Mouse (Mus musculus): ENCODE results near the gene Arnt2. TPM values are rescaled to one million over a fixed set of nuclear protein-coding genes. Genes with fewer than 3 reads are reported as not detected.

Arnt2 gene
- 25.7 TPM for polyA plus RNA-seq (2014; fragmentation: Illumina TruSeq; extraction: RNeasy Lipid Tissue Mini Kit (QIAGEN cat#74804))

GRCm38 (mm10) chr7:84409896-84410521, at the start of gene Arnt2:
Gene Arnt2, minus strand, starts transcription at chr7:84410176.

Other genes starting within 250 kb of the Arnt2 start
- 0.06 TPM for gene Gm2115, start 118.8 kb upstream of the Arnt2 start, polyA plus RNA-seq (2014; fragmentation: Illumina TruSeq; extraction: RNeasy Lipid Tissue Mini Kit (QIAGEN cat#74804))
- 2.0 TPM for gene Fah, start 196.5 kb upstream of the Arnt2 start, polyA plus RNA-seq (2014; fragmentation: Illumina TruSeq; extraction: RNeasy Lipid Tissue Mini Kit (QIAGEN cat#74804))